13 mouse cellular contexts compared by ENCODE assay signal in the genomic region with DNA sequence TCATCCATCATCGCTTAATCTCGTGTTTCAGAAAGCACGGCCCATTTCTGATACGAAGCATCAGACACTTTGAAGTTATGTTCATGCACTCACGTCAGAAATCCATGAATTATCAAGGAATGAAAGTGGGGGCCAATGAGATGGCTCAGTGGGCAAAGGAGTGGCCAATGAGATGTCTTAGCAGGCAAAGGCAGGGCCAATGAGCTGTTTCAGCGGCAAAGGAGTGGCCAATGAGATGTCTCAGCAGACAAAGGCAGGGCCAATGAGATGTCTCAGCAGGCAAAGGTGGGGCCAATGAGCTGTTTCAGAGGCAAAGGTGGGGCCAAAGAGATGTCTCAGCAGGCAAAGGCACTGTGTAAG.
A peak's percentile ranks its signal among the peaks of the same experiment; 100 is the strongest.
DNase-seq lines count a peak whose midpoint lies in the region; ATAC-seq and TF ChIP-seq lines count a peak whose summit lies in the region.
"Had no signal": no experiment of that assay in that cellular context is flagged by ENCODE, and none has a peak within 500 bp of the region (broad histone marks: within the 10 kb centered on the region; RNA-seq: fewer than 3 reads in every experiment).

No protein-coding gene starts in this region.

- H3K4me3 ChIP-seq in intestine, embryonic 14.5 days (ENCODE audit: low read depth, low read length): no peak overlapping the region
- no peak overlapping the region for H3K4me3 ChIP-seq in intestine, postnatal 0 days (ENCODE audit: low read depth, low read length)
- H3K4me3 ChIP-seq: embryonic facial prominence, embryonic 13.5 days had no signal

- peak; percentile 7 for DNase-seq in embryo, embryonic 11 days
- no peak for DNase-seq in embryo, embryonic 10 days (ENCODE audit: low spot score)
- DNase-seq in intestine, embryonic 14.5 days (ENCODE audit: low spot score): no peak
- peak; percentile 29 for DNase-seq in testis, postnatal 14 days (ENCODE audit: low spot score)
- no peak for DNase-seq in testis, postnatal 10 days (ENCODE audit: low spot score)
- no peak for DNase-seq in cerebellum, adult 8-10 months
- DNase-seq in gastrocnemius, postnatal 36 days: no peak
- DNase-seq: cerebellum, adult 9-10 months; gastrocnemius, postnatal 10 days; liver; thymus, postnatal 4 days had no signal

- H3K4me1 ChIP-seq in intestine, embryonic 14.5 days (replicated peaks; ENCODE audit: control insufficient read depth, insufficient read depth, low read length): peaks cover 15% of the 10 kb centered on the region; the same call in 1 of the 2 replicates
- H3K4me1 ChIP-seq in intestine, postnatal 0 days (replicated peaks; ENCODE audit: control insufficient read depth, insufficient read depth, low read length): no peaks in the 10 kb centered on the region

- intact Hi-C loops in gastrocnemius, postnatal 36 days (cut with DNase I): no loop called here

- TF ChIP-seq CTCF in intestine, postnatal 0 days (IDR thresholded peaks at IDR 0.05; ENCODE audit: low read depth): no peak

- H3K9me3 ChIP-seq in intestine, embryonic 14.5 days (ENCODE audit: control insufficient read depth, low read length): no peaks in the 10 kb centered on the region
- no peaks in the 10 kb centered on the region for H3K9me3 ChIP-seq in intestine, postnatal 0 days (ENCODE audit: control insufficient read depth)
- H3K9me3 ChIP-seq: embryonic facial prominence, embryonic 13.5 days had no signal

- H3K36me3 ChIP-seq in intestine, embryonic 14.5 days (ENCODE audit: control insufficient read depth, insufficient read depth, low read length): no peaks in the 10 kb centered on the region
- H3K36me3 ChIP-seq in intestine, postnatal 0 days (ENCODE audit: control insufficient read depth, insufficient read depth): no peaks in the 10 kb centered on the region
- H3K36me3 ChIP-seq: embryonic facial prominence, embryonic 13.5 days had no signal

- no peaks in the 10 kb centered on the region for H3K27me3 ChIP-seq in intestine, embryonic 14.5 days (replicated peaks; ENCODE audit: control insufficient read depth, insufficient read depth, low read length)
- no peaks in the 10 kb centered on the region for H3K27me3 ChIP-seq in intestine, postnatal 0 days (replicated peaks; ENCODE audit: control insufficient read depth, insufficient read depth, low read length)
- H3K27me3 ChIP-seq: embryonic facial prominence, embryonic 13.5 days had no signal

- ATAC-seq in intestine, embryonic 14.5 days (replicated peaks; ENCODE audit: low FRiP score, low TSS enrichment, low read depth): no peak
- ATAC-seq in intestine, postnatal 0 days: no peak

- peak overlapping the region; percentile 12; the same call in 1 of the 2 replicates for H3K27ac ChIP-seq in intestine, embryonic 14.5 days (ENCODE audit: low read depth)
- no peak overlapping the region for H3K27ac ChIP-seq in intestine, postnatal 0 days (ENCODE audit: low read depth, low read length)
- H3K27ac ChIP-seq: embryonic facial prominence, embryonic 13.5 days had no signal

- 48% methylated on average over 6 of the region's 6 CpGs for WGBS in intestine, embryonic 14.5 days
- WGBS in intestine, postnatal 0 days: 72% methylated on average over 6 of the region's 6 CpGs

- H3K4me2 ChIP-seq in intestine, embryonic 14.5 days (ENCODE audit: low read length): 0 out of 2 replicates have a peak overlapping the region, but pooled peaks have one; percentile 11
- H3K4me2 ChIP-seq in intestine, postnatal 0 days (replicated peaks; ENCODE audit: low read depth): no peak overlapping the region
- H3K4me2 ChIP-seq: embryonic facial prominence, embryonic 13.5 days had no signal

- H3K9ac ChIP-seq in intestine, embryonic 14.5 days (ENCODE audit: low read length): no peak overlapping the region
- no peak overlapping the region for H3K9ac ChIP-seq in intestine, postnatal 0 days (ENCODE audit: low read depth, low read length)
- H3K9ac ChIP-seq: embryonic facial prominence, embryonic 13.5 days had no signal

Comparison
In these comparisons a context has a peak if more than half of its experiments do, and no peak if none do; other contexts are left out.
1. DNase-seq: peak in embryo, embryonic 11 days (single experiment) and testis, postnatal 14 days (single experiment); none in embryo, embryonic 10 days (single experiment), intestine, embryonic 14.5 days (single experiment), testis, postnatal 10 days (single experiment), cerebellum, adult 8-10 months (single experiment) and gastrocnemius, postnatal 36 days (0 of 2).